Mouse (Mus musculus) forebrain, embryonic 12.5 days (tissue): ENCODE results near the gene Grcc10. TPM values are rescaled to one million over a fixed set of nuclear protein-coding genes. Genes with fewer than 3 reads are reported as not detected.

ENCODE experiments used
- ATAC-seq: fragments of 200-750 bp; cut with Nextera tagmentation; 2 replicates; pipeline ENCODE4 v1.8.0; 2017; ENCODE audit warnings: moderate TSS enrichment; ENCODE audit not compliant: low FRiP score
- H3K27ac ChIP-seq: fragments of 300-500 bp; sonication (generic); 2 replicates; pipeline ENCODE4 v1.5.1; 2016; ENCODE audit warnings: mild to moderate bottlenecking
- H3K27me3 ChIP-seq: fragments of 300-500 bp; sonication (generic); 2 replicates; pipeline ENCODE4 v1.6.1; 2016; ENCODE audit warnings: mild to moderate bottlenecking
- H3K36me3 ChIP-seq: fragments of 300-500 bp; sonication (generic); replicated peaks from 2 replicates; pipeline ENCODE4 v1.6.1; 2016; ENCODE audit warnings: mild to moderate bottlenecking
- H3K4me1 ChIP-seq: fragments of 300-500 bp; sonication (generic); 2 replicates; pipeline ENCODE4 v1.6.1; 2016
- H3K4me2 ChIP-seq: fragments of 300-500 bp; sonication (generic); 2 replicates; pipeline ENCODE4 v1.6.1; 2016; ENCODE audit warnings: mild to moderate bottlenecking, moderate library complexity
- H3K4me3 ChIP-seq: fragments of 300-500 bp; sonication (generic); replicated peaks from 2 replicates; pipeline ENCODE4 v1.5.1; 2016; ENCODE audit warnings: mild to moderate bottlenecking
- H3K9ac ChIP-seq: fragments of 300-500 bp; sonication (generic); 2 replicates; pipeline ENCODE4 v1.6.1; 2016; ENCODE audit warnings: mild to moderate bottlenecking
- H3K9me3 ChIP-seq: fragments of 300-500 bp; sonication (generic); 2 replicates; pipeline ENCODE4 v1.6.1; 2016
- WGBS: fragments of 180-500 bp; shearing (Covaris S2); methylation state at CpG from one replicate; pipeline ENCODE4 v1.1.7; 2016; 5-methylcytosine and 5-hydroxymethylcytosine counted together
- polyA plus RNA-seq: library from polyadenylated mRNA; unstranded; fragments of >200 nt; fragmentation: Nextera tagmentation; extraction: Ambion mirVana; gene quantifications from 2 replicates; pipeline ENCODE4 v1.2.1, GENCODE M21; 2016

The Grcc10 gene
- polyA plus RNA-seq, 1 experiment from 2014 or later = 568 TPM

DNA sequence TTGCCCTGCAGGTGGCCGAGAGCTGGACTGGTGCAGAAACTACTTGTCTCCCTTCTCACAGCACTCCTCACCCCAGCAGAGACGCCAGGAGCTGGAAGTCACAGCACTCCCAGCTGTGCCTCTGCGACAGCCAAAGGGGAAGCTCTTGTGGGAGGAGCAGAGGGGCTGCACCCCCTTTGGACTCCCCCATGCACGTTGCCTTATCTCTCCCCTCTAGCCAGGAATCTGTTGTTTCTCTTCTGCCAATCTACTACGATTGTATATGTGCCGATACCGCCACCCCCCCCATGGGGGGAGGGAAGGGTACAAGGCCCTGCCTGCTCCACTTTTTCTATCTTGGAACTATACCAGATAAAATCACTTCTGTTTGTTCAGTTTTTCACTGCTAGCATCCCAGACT is 37.4 kb downstream of the Grcc10 start:
- Histone ChIP-seq H3K27me3 (no peaks in the 10 kb centered on the region), H3K36me3 (peaks cover 85% of the 10 kb centered on the region), H3K9ac (no peak overlapping the region), H3K4me1 (no peaks in the 10 kb centered on the region), H3K4me3 (no peak overlapping the region), H3K4me2 (no peak overlapping the region), H3K27ac (no peak overlapping the region), H3K9me3 (no peaks in the 10 kb centered on the region)
- 78% methylated on average over 7 of the region's 7 CpGs for WGBS
- no peak for ATAC-seq

DNA sequence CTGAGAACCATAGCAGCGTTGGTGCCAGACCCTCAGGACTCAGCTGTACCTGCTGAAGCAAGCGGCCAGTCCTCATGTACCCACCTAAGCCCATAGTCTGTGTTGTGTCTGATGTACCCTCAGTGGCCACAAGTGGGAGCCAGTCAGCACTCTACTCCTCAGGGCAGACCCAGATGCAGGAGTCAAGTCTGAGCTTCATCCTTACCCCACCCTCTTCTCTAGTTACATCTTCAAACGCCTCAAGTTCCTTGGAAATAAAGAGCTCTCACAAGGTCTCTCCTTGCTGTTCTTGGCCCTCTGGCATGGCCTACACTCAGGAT is 38.4 kb downstream of the Grcc10 start:
- Histone ChIP-seq H3K27me3 (no peaks in the 10 kb centered on the region), H3K4me3 (no peak overlapping the region), H3K9ac (no peak overlapping the region), H3K4me2 (no peak overlapping the region), H3K36me3 (peaks cover 81% of the 10 kb centered on the region), H3K27ac (no peak overlapping the region), H3K9me3 (no peaks in the 10 kb centered on the region), H3K4me1 (0 out of 2 replicates have a peak, but pooled peaks cover 4% of the 10 kb centered on the region)
- ATAC-seq = peak; percentile 70
- WGBS = 54% methylated on average over 3 of the region's 3 CpGs

DNA sequence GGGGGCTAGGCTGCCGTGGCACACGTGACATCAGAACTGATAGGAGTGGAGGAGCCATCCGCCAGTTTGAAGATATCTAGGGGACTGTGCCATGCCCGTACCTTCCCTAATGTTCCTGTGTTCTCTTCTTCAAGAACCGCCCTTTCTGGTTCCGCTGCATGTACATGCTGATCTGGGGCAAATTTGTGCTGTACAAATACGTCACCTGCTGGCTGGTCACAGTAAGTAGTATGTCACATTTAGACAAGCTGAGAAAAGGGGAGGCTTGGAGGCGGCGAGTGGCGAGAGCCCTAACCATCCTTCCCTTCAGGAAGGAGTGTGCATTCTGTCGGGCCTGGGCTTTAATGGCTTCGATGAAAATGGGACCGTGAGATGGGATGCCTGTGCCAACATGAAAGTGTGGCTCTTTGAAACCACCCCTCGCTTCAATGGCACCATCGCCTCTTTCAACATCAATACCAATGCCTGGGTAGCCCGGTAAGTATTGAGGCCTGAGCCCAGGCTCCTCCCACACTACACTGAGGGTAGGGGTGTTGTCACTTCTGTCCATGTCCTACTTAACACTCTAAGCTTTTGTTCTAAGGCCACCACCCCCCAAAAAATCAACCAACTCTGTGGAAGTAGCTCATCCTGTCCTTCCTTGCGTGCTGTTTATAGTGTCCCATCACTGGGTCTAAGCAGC is 38.9 kb downstream of the Grcc10 start:
- H3K36me3 ChIP-seq = peaks cover 76% of the 10 kb centered on the region
- 0 out of 2 replicates have a peak, but pooled peaks cover 4% of the 10 kb centered on the region for H3K4me1 ChIP-seq
- no peaks in the 10 kb centered on the region for H3K9me3 ChIP-seq
- H3K4me2 ChIP-seq = no peak overlapping the region
- H3K4me3 ChIP-seq = no peak overlapping the region
- no peaks in the 10 kb centered on the region for H3K27me3 ChIP-seq
- ATAC-seq = peak; percentile 42; the same call in 1 of the 2 replicates
- WGBS = 93% methylated on average over 17 of the region's 17 CpGs
- H3K27ac ChIP-seq = no peak overlapping the region
- H3K9ac ChIP-seq = no peak overlapping the region

DNA sequence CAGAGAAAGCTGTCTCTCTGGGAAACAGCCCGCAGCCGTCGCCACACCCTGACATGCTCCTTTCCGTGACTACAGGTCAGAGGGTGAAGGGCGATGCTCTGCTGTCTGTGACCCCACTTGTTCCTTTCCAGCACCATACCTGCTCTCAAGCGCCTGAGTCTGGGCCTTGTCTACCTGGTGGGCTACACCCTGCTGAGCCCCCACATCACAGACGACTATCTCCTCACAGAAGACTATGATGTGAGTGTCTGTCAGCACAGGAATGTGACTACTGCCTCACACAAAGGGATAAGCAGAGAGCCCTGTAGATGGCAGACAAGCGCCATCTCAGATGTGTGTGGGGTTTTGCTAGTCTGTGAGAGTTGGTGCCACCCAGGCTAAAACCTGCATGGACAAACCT is 39.8 kb downstream of the Grcc10 start:
- H3K9me3 ChIP-seq = no peaks in the 10 kb centered on the region
- peaks cover 73% of the 10 kb centered on the region for H3K36me3 ChIP-seq
- 0 out of 2 replicates have a peak, but pooled peaks cover 4% of the 10 kb centered on the region for H3K4me1 ChIP-seq
- H3K27me3 ChIP-seq = no peaks in the 10 kb centered on the region
- no peak overlapping the region for H3K27ac ChIP-seq
- no peak overlapping the region for H3K4me2 ChIP-seq
- no peak overlapping the region for H3K4me3 ChIP-seq
- WGBS = 76% methylated on average over 8 of the region's 8 CpGs
- ATAC-seq = peak; percentile 7; the same call in 1 of the 2 replicates
- no peak overlapping the region for H3K9ac ChIP-seq

DNA sequence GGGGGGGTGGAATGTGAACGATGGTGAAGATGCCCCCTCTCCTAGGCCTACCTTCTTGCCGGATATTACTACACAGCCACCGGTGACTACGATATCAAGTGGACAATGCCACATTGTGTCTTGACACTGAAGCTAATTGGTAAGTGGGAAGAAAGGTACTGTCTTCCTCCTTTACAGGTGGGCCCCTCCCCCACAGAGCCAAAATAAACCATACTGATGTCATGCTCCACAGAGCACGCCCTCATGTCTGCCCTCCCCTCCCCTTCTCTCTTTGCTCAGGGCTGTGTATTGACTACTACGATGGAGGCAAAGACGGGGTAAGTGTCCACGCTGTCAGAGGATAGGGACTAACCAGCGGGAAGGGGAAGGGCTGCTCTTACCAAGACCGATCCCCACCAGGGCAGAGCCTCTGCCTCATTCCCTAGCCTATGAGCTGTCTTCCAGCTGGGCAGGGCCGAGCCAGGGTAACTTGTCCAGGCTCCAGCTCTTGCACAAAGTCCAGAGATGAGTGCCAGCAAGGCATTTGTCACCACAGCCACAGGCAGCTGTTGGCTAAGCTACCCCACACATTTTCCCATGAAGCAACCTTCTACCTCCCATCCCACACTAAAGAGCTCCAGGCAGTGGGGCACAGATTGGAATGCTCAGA is 41.1 kb downstream of the Grcc10 start:
- ATAC-seq = 0 out of 2 replicates have a peak, but pooled peaks have one; percentile 25
- peaks cover 63% of the 10 kb centered on the region for H3K36me3 ChIP-seq
- whole genome bisulfite sequencing = 89% methylated on average over 11 of the region's 11 CpGs

DNA sequence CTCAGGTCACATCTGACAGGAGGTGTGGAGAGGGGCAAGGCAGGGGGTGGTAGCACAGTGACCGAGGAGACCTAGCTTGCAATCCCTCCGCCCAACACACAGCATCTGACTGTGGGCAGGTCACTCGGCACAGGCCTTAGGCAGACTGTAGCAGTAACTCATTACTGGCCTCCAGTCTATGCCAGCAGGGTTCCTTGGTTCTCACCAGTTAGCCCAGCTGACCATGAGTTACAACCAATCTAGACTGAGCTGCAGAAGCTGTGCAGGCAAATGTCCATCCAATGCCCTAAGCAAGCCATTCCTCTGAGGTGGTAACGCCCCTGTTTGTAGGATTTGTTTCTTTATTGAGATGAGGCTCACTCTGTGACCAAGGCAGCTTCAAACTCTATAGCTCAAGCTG is 41.8 kb downstream of the Grcc10 start:
- no peak overlapping the region for H3K4me2 ChIP-seq
- H3K27me3 ChIP-seq = no peaks in the 10 kb centered on the region
- 90% methylated on average over 4 of the region's 4 CpGs for WGBS
- no peak overlapping the region for H3K9ac ChIP-seq
- peaks cover 55% of the 10 kb centered on the region for H3K36me3 ChIP-seq
- H3K9me3 ChIP-seq = no peaks in the 10 kb centered on the region
- no peak for ATAC-seq
- H3K4me1 ChIP-seq = 0 out of 2 replicates have a peak, but pooled peaks cover 4% of the 10 kb centered on the region
- no peak overlapping the region for H3K4me3 ChIP-seq
- H3K27ac ChIP-seq = no peak overlapping the region

More for the DNA sequence above, 41.1 kb downstream of the Grcc10 start:
- 0 out of 2 replicates have a peak, but pooled peaks cover 4% of the 10 kb centered on the region for H3K4me1 ChIP-seq
- H3K27ac ChIP-seq = no peak overlapping the region
- H3K4me3 ChIP-seq = no peak overlapping the region
- H3K9ac ChIP-seq = no peak overlapping the region
- no peaks in the 10 kb centered on the region for H3K9me3 ChIP-seq
- H3K27me3 ChIP-seq = no peaks in the 10 kb centered on the region
- H3K4me2 ChIP-seq = no peak overlapping the region

DNA sequence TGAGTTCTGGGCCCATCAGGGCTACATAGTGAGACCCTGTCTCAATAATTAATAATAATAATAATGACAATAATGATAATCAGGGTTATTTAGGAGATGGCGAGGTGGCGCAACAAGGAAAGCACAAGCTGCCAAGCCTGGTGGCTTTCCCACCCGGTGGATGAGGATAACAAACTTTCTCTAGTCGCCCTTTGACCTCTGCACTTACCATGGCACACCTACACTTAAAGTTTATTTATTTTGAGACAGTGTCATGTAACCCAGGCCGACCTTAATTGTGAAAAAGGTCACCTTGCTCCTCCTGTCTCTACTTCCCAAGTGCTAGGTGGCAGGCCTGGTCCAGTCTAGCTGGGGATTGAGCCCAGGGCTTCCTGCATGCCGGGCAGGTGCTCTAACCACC is 42.4 kb downstream of the Grcc10 start:
- Histone ChIP-seq H3K4me1 (0 out of 2 replicates have a peak, but pooled peaks cover 4% of the 10 kb centered on the region), H3K36me3 (peaks cover 49% of the 10 kb centered on the region), H3K27ac (no peak overlapping the region), H3K4me2 (no peak overlapping the region), H3K27me3 (no peaks in the 10 kb centered on the region), H3K9ac (no peak overlapping the region), H3K4me3 (no peak overlapping the region), H3K9me3 (no peaks in the 10 kb centered on the region)
- no peak for ATAC-seq
- 87% methylated on average over 6 of the region's 6 CpGs for WGBS

DNA sequence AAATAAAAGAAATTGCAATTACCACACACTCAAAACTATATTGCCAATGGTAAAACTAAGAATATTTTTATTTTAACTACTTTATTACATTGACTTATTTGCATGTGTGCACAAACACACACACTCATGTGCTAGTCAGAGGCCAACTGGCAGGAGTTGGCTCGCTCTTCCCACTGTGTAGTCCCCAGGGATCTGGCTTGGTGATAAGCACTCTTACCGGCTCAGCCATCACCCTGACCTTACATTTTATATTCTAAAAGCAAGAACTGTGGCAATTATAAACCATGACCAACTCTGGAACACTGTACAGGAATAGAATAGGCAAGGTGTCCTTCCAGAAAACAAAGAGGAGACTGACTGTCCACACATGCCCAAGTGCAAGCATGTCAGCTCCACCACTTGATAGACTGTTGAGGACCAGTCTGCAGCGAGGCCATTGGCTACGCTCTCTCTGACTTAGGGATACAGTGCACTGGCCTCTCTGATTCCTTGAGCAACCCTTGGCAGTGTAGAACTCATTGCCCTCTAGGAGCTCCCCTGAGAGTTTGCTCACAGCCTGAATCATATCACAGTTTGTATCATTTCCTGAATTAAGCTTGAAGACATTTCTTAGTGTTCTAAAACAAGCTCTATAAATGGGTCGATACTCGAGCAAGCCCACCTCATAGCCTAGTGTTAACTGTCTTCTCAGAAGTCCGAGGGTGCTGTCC is 44.6 kb downstream of the Grcc10 start:
- Histone ChIP-seq H3K27me3 (no peaks in the 10 kb centered on the region), H3K27ac (no peak overlapping the region), H3K9me3 (no peaks in the 10 kb centered on the region), H3K9ac (no peak overlapping the region), H3K36me3 (peaks cover 28% of the 10 kb centered on the region), H3K4me3 (no peak overlapping the region), H3K4me2 (no peak overlapping the region), H3K4me1 (0 out of 2 replicates have a peak, but pooled peaks cover 4% of the 10 kb centered on the region)
- 95% methylated on average over 7 of the region's 7 CpGs for WGBS
- ATAC-seq = no peak

DNA sequence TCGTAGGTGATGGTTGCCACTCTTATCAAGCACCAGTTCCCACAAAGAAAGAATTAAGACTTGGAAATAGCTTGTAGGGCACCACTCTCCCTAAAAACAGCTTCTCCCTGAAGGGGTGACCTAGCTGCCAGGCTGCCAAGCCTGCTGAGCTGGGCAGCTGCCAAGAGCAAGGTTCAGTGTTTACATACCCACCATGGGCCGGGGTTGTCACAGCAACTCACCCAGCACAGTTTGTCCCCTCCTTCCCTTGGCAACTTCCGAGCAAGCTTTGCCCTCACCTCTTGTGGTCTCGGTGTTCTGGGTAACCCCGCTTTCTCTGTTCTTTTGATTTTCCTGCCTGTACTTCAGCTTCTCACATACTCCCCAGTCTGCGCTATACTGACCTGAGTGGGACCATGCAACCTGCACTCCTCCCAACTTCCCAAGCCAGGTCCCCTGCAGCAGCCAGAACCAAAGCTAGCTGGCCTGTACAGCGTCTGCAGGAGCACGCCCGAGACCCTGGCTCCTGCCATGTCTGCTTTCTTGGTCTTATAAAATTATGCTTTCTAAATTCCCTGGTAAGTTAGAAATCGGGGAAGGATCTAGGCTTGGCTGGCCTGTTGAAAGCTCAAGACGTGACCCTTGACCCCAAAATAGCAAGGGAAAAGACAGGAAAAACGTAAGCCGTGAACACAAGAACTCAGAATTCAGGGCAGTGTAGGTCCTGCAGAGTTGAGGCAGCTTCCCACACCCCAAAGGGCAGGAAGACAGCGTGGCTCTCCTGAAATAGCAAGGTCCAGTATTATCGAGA is 46.8 kb downstream of the Grcc10 start:
- Histone ChIP-seq H3K27me3 (no peaks in the 10 kb centered on the region), H3K36me3 (peaks cover 6% of the 10 kb centered on the region), H3K9ac (no peak overlapping the region), H3K27ac (no peak overlapping the region), H3K4me1 (0 out of 2 replicates have a peak, but pooled peaks cover 4% of the 10 kb centered on the region), H3K9me3 (no peaks in the 10 kb centered on the region), H3K4me3 (no peak overlapping the region), H3K4me2 (no peak overlapping the region)
- no peak; the same call in 1 of the 2 replicates for ATAC-seq
- 86% methylated on average over 15 of the region's 15 CpGs for WGBS

DNA sequence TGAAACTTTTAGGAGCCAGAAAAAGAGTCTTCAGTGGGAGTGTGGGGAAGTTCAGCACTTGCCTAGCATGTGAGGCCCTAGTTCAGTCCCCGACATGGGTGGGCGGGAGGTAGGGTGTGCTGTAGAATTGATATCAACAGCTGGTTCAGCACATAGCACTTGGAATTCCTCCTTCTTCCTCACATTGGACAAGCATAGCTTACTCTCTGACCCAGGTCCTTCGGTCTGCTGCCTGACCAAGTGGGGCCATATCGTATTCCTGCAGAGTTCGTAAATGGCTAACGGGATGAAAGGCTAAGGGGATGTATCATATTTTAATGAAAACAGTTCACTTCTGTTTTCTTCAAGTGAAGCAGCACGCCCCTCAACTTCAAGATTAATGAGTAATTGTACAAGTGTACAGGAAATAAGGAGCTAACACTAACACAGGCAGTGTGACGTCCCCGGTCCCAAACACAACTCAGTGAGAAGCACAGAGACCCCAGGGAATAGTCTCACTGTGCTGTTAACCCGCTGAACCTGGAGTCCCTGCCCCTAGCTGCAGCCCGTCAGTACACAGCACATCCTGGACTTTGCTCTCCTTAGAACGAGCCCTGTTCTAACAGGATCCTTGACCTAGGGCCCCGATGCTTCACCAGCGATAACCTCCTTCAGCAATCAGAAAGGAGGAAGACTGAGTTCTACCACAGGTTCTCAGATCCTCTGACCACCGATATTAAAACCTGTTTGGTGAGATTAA is 47.8 kb downstream of the Grcc10 start:
- no peak overlapping the region for H3K27ac ChIP-seq
- H3K9ac ChIP-seq = no peak overlapping the region
- H3K4me2 ChIP-seq = no peak overlapping the region
- H3K27me3 ChIP-seq = no peaks in the 10 kb centered on the region
- no peak for ATAC-seq
- no peak overlapping the region for H3K4me3 ChIP-seq
- 82% methylated on average over 15 of the region's 15 CpGs for WGBS
- H3K9me3 ChIP-seq = no peaks in the 10 kb centered on the region
- no peaks in the 10 kb centered on the region for H3K36me3 ChIP-seq
- 0 out of 2 replicates have a peak, but pooled peaks cover 4% of the 10 kb centered on the region for H3K4me1 ChIP-seq

DNA sequence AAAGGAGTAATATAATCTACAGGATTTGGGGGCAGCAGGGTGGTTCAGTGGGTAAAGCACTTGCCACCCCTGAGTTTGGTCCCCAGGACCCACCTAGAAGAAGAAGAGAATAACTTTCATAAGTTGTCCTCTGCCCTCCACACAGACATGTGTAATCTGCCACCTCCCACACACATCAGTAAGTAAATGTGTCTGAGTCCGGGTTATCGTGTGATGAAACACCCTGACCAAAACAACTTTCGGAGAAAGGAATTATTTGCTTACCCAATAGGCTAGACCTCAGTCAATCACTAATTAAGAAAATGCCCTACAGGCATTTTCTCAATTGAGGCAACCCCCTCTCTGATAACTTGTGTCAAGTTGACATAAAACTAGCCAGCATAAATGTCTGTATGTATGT is 50.7 kb downstream of the Grcc10 start:
- WGBS = 96% methylated on average over 3 of the region's 3 CpGs
- Histone ChIP-seq H3K4me2 (no peak overlapping the region), H3K27ac (no peak overlapping the region), H3K36me3 (no peaks in the 10 kb centered on the region), H3K9ac (no peak overlapping the region), H3K9me3 (no peaks in the 10 kb centered on the region), H3K4me3 (no peak overlapping the region), H3K27me3 (no peaks in the 10 kb centered on the region), H3K4me1 (no peaks in the 10 kb centered on the region; the same call in 1 of the 2 replicates)
- ATAC-seq = no peak
